Mouse (Mus musculus): ENCODE results near the gene Ppp2r5d.
A peak's percentile ranks its signal among the peaks of the same experiment; 100 is the strongest.

The Ppp2r5d gene

DNA sequence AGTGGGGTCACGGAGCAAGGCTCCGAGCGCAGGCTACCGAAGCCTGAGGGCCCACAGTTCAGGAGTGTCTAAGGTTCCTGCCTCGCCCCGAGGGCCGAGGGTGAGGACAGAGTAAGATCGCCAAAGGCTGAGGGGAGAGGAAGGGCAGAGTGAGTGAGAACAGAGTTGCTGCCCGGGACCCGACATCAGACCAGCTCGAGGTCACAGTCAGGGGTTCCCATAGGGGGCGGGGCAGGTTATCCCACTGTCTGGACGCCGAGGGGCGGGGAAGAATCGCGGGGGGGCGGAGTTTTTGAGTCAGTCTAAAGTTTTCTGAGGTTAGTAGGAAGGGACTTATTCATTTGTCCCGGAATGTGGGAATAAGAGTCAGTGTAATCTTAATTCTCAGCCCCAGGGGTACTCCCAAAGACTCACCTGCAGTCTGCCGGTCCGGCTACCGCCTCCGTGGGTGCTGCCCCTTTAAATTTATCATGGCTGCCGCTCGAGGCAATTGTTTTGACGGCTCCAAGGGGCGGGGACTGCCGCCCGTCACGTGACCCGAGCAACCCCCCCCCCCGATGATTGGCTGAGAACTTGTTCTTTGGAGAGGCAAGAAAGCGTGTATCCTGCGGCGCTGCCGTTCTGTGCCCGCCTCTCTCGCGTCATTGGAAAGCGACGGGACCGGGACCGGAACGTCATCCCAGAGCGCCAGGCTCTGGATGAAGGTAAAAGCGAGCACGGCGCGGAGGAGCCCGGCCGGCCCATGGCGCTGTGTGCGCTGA is 59.2 kb downstream of the Ppp2r5d start, which contains the start of the genes Klc4 and Mrpl2:
TSS of gene Klc4 (minus strand) at position 462 of the 761 bp plus-strand sequence.
TSS of gene Mrpl2 (plus strand) at position 669 of the 761 bp plus-strand sequence.
- peak; percentile 99 for DNase-seq (ENCODE audit: low read depth, low spot score)

DNA sequence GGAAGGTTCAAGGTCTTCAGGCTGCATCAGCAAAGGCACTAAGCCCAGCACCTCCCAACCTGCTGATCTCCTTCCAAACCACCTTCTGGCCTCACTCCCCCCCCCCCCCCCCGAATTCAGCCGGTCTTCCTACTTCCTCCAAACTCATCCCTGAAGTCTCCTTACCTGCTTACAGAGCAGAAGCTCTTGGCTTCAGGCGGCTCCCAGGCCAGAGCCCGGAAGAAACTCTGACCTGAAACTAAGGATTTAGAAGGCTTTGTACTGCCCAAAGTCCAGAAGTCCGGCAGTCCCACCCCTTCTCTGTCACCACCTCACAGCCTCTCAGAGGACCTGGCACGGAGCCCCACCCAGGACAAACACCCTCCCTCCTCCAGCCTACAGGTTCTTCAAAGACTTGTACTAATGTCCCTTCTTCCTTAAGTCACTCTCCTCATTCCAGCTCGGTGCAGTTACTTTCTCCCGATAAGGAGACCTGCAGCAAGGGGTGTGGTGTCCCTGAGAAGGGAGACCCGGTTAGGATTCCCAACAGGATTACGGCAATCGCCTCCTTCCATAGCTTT is 59.9 kb downstream of the Ppp2r5d start:
- DNase-seq (ENCODE audit: low read depth, low spot score), result no peak

DNA sequence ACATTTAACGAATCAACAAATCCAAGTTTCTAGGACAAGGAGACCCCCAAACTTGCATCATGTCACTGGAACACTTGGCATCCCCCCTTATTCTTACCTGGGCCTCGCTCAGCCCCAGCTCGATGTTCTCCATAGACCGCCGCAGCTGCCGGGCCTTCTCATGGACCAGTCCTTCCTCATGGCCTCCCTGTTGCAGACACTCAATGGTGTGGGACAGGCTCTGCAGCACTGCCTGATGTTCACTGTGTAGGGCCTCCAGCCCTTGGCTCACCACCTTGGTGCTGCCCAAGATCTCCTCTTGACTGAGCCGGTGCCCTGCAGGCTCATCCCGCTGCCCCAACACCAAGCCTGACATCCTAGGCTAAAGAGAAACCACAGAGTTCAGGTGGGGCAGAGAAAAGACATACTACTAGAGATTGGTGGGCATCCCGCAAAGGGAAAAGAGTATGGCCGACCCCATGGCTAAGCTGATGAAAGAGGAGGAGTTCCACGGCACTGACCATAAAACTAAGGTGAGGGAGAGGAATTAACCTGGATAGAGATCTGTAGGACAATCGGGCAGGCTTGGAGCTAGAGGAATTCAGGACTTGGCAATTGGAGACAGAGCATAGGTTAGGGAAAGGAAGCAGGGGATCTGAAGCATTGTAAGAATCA is 60.6 kb downstream of the Ppp2r5d start:
- no peak for DNase-seq (ENCODE audit: low read depth, low spot score)

GRCm38 (mm10) chr17:46642060-46642459 is 62.9 kb downstream of the Ppp2r5d start:
- no peak for DNase-seq (ENCODE audit: low read depth, low spot score)

DNA sequence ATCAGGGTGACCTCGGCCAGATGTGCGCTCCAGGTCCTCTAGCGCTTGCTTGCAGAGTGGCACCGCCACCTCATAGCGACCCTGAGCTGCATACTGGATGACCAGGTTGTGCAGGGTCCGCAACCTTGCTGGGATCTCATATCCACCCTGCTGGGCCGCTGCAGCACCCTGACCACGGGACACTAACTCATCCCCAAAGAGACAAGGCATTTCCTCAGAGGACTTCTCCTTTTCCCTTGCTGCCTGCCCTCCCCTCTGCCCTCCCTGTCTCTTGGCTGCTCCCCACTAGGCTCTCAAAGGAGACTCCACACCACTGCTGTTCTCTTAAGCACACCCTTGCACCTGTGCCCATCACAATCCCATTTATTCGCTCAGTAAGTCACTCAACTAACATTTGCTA is 65.0 kb downstream of the Ppp2r5d start:
- DNase-seq (ENCODE audit: low read depth, low spot score), result no peak

DNA sequence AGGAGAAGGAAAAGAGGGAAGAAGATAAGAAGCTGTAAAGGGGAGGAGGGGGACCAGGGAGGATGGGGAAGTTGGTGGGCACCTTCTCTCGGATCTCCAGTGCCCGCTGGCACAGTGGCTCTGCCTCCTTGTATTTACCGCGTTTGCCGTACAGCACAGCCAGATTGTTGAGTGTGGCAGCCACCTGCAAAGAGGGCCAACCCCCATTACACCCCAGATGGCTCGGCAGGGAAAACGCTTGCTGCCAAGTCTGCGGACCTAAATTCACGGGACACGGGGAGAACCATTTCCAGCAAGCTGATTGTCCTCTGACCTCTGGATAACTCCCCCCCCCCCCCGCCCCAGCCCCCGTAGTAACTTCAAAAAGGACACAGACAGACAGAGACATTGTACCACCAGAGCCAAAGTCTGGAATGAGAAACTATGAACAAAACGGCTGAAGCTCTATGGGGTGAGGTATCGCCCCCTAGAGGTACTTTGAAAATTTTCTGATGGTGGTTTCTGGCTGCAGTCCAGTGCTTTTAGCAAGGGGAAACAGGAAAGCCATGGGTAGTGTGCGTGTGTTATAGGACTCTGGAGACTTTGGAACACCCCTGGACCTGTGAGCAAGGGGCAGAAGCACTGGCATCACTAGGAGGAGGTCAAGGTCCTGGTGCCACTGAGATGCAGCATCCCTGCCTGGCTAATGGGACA is 67.9 kb downstream of the Ppp2r5d start:
- DNase-seq (ENCODE audit: low read depth, low spot score), result peak; percentile 74
